Mouse (Mus musculus) neural tube, embryonic 11.5 days (tissue): ENCODE measurements at regions not wholly inside any gene's neighbourhood (a gene's known extent, or its start where the extent isn't known, plus 50 kb on each side); places are given as distances from the start of the nearest gene placed in this dataset.

Experiments
- ATAC-seq: fragments of 200-750 bp; cut with Nextera tagmentation; 2 replicates; pipeline ENCODE4 v1.8.0; 2017; ENCODE audit warnings: moderate number of reproducible peaks, mild to moderate bottlenecking, moderate TSS enrichment, moderate library complexity; ENCODE audit not compliant: insufficient read depth, low FRiP score, low TSS enrichment
- DNase-seq: peaks from one replicate; pipeline ENCODE4 v3.0.0-alpha.2; 2015; ENCODE audit warnings: low spot score
- H3K27ac ChIP-seq: fragments of 300-500 bp; sonication (generic); 2 replicates; pipeline ENCODE4 v1.5.1; 2014; ENCODE audit warnings: low read depth, mild to moderate bottlenecking, low read length
- H3K27me3 ChIP-seq: fragments of 300-500 bp; sonication (generic); 2 replicates; pipeline ENCODE4 v1.6.1; 2014; ENCODE audit warnings: mild to moderate bottlenecking, low read length, mixed read lengths; ENCODE audit not compliant: control insufficient read depth, insufficient read depth
- H3K36me3 ChIP-seq: fragments of 300-500 bp; sonication (generic); 2 replicates; pipeline ENCODE4 v1.6.1; 2014; ENCODE audit warnings: mild to moderate bottlenecking, low read length, moderate library complexity, mixed read lengths; ENCODE audit not compliant: control insufficient read depth, insufficient read depth
- H3K4me1 ChIP-seq: fragments of 300-500 bp; sonication (generic); 2 replicates; pipeline ENCODE4 v1.6.1; 2014; ENCODE audit warnings: low read length, mixed read lengths; ENCODE audit not compliant: control insufficient read depth, insufficient read depth
- H3K4me2 ChIP-seq: fragments of 300-500 bp; sonication (generic); 2 replicates; pipeline ENCODE4 v1.6.1; 2014; ENCODE audit warnings: low read depth, mild to moderate bottlenecking, moderate library complexity
- H3K4me3 ChIP-seq: fragments of 300-500 bp; sonication (generic); 2 replicates; pipeline ENCODE4 v1.5.1; 2014; ENCODE audit warnings: low read depth, low read length
- H3K9ac ChIP-seq: fragments of 300-500 bp; sonication (generic); 2 replicates; pipeline ENCODE4 v1.6.1; 2014; ENCODE audit warnings: mild to moderate bottlenecking, low read length
- H3K9me3 ChIP-seq: fragments of 300-500 bp; sonication (generic); 2 replicates; pipeline ENCODE4 v1.6.1; 2016; ENCODE audit warnings: low read length; ENCODE audit not compliant: control insufficient read depth
- WGBS: fragments of 180-500 bp; shearing (Covaris S2); extraction: QIAGEN DNeasy Blood & Tissue Kit; methylation state at CpG from one replicate; pipeline ENCODE4 v1.1.7; 2014; 5-methylcytosine and 5-hydroxymethylcytosine counted together

GRCm38 (mm10) chr14:114842327-114842726 is 249.7 kb upstream of the Gpc5 start:
- H3K27me3 ChIP-seq, result no peaks in the 10 kb centered on the region
- no peak for DNase-seq
- no peaks in the 10 kb centered on the region for H3K36me3 ChIP-seq
- H3K27ac ChIP-seq, result no peak overlapping the region
- no peaks in the 10 kb centered on the region; the same call in 1 of the 2 replicates for H3K4me1 ChIP-seq
- H3K4me3 ChIP-seq, result no peak overlapping the region
- no peak overlapping the region for H3K9ac ChIP-seq
- H3K4me2 ChIP-seq, result no peak overlapping the region
- no peaks in the 10 kb centered on the region for H3K9me3 ChIP-seq
- 85% methylated on average over 8 of the region's 8 CpGs for WGBS
- no peak for ATAC-seq

- Histone ChIP-seq H3K27ac (no peak overlapping the region), H3K36me3 (no peaks in the 10 kb centered on the region), H3K4me2 (no peak overlapping the region), H3K9ac (no peak overlapping the region), H3K4me3 (no peak overlapping the region), H3K9me3 (no peaks in the 10 kb centered on the region), H3K4me1 (no peaks in the 10 kb centered on the region; the same call in 1 of the 2 replicates), H3K27me3 (no peaks in the 10 kb centered on the region)
- ATAC-seq (peak; percentile 81), DNase-seq (peak; percentile 30)
- 36% methylated on average over 6 of the region's 6 CpGs for WGBS
These were observed 248.8 kb upstream of the Gpc5 start for GRCm38 (mm10) chr14:114843105-114843743.

GRCm38 (mm10) chr14:114854324-114855054 is 237.5 kb upstream of the Gpc5 start:
- 23% methylated on average over 9 of the region's 9 CpGs for WGBS
- H3K4me1 ChIP-seq, result peaks cover 20% of the 10 kb centered on the region
- peak; percentile 34 for DNase-seq
- no peak overlapping the region for H3K9ac ChIP-seq
- no peaks in the 10 kb centered on the region for H3K36me3 ChIP-seq
- no peak overlapping the region for H3K4me2 ChIP-seq
- no peaks in the 10 kb centered on the region for H3K27me3 ChIP-seq
- H3K9me3 ChIP-seq, result no peaks in the 10 kb centered on the region
- no peak overlapping the region for H3K4me3 ChIP-seq
- H3K27ac ChIP-seq, result peak overlapping the region; percentile 11; the same call in 1 of the 2 replicates
- peak; percentile 54; the same call in 1 of the 2 replicates for ATAC-seq

GRCm38 (mm10) chr14:114855055-114855740 is 236.8 kb upstream of the Gpc5 start:
- Histone ChIP-seq H3K27ac (peak overlapping the region; percentile 41; the same call in 1 of the 2 replicates), H3K36me3 (no peaks in the 10 kb centered on the region), H3K4me1 (peaks cover 20% of the 10 kb centered on the region), H3K4me3 (no peak overlapping the region), H3K27me3 (no peaks in the 10 kb centered on the region), H3K9me3 (no peaks in the 10 kb centered on the region), H3K9ac (no peak overlapping the region), H3K4me2 (no peak overlapping the region)
- 9% methylated on average over 12 of the region's 12 CpGs for WGBS
- ATAC-seq (peak; percentile 36; the same call in 1 of the 2 replicates), DNase-seq (no peak)

GRCm38 (mm10) chr14:114855746-114856145 is 236.3 kb upstream of the Gpc5 start:
- WGBS, result 24% methylated on average over 3 of the region's 3 CpGs
- H3K9me3 ChIP-seq, result no peaks in the 10 kb centered on the region
- no peak for DNase-seq
- 0 out of 2 replicates have a peak overlapping the region, but pooled peaks have one; percentile 49 for H3K27ac ChIP-seq
- no peak overlapping the region for H3K4me3 ChIP-seq
- H3K4me2 ChIP-seq, result no peak overlapping the region
- no peaks in the 10 kb centered on the region for H3K27me3 ChIP-seq
- peaks cover 20% of the 10 kb centered on the region for H3K4me1 ChIP-seq
- no peaks in the 10 kb centered on the region for H3K36me3 ChIP-seq
- ATAC-seq, result no peak
- H3K9ac ChIP-seq, result no peak overlapping the region

GRCm38 (mm10) chr14:114856243-114857031 is 235.6 kb upstream of the Gpc5 start:
- Histone ChIP-seq H3K27me3 (no peaks in the 10 kb centered on the region), H3K4me1 (peaks cover 20% of the 10 kb centered on the region), H3K9me3 (no peaks in the 10 kb centered on the region), H3K4me3 (no peak overlapping the region), H3K9ac (no peak overlapping the region; the same call in 1 of the 2 replicates), H3K27ac (peak overlapping the region; percentile 49; the same call in 1 of the 2 replicates), H3K4me2 (0 out of 2 replicates have a peak overlapping the region, but pooled peaks have one; percentile 8), H3K36me3 (no peaks in the 10 kb centered on the region)
- 9% methylated on average over 18 of the region's 18 CpGs for WGBS
- DNase-seq (peak; percentile 51), ATAC-seq (peak; percentile 48; the same call in 1 of the 2 replicates)

GRCm38 (mm10) chr14:114857171-114857570 is 234.8 kb upstream of the Gpc5 start:
- Histone ChIP-seq H3K4me2 (no peak overlapping the region), H3K9ac (no peak overlapping the region), H3K4me1 (peaks cover 20% of the 10 kb centered on the region), H3K9me3 (no peaks in the 10 kb centered on the region), H3K27ac (no peak overlapping the region), H3K4me3 (no peak overlapping the region), H3K27me3 (no peaks in the 10 kb centered on the region), H3K36me3 (no peaks in the 10 kb centered on the region)
- DNase-seq (peak; percentile 30), ATAC-seq (no peak)
- 4% methylated on average over 4 of the region's 4 CpGs for WGBS

GRCm38 (mm10) chr14:114857689-114858088 is 234.3 kb upstream of the Gpc5 start:
- Histone ChIP-seq H3K9me3 (no peaks in the 10 kb centered on the region), H3K4me2 (no peak overlapping the region), H3K27ac (peak overlapping the region; percentile 53; the same call in 1 of the 2 replicates), H3K36me3 (no peaks in the 10 kb centered on the region), H3K27me3 (no peaks in the 10 kb centered on the region), H3K9ac (no peak overlapping the region), H3K4me3 (no peak overlapping the region), H3K4me1 (peaks cover 20% of the 10 kb centered on the region)
- no peak for ATAC-seq
- WGBS, result 6% methylated on average over 6 of the region's 7 CpGs
- no peak for DNase-seq
